Mouse (Mus musculus): Measurements from ENCODE around the gene Plek2.

Gene Plek2

DNA sequence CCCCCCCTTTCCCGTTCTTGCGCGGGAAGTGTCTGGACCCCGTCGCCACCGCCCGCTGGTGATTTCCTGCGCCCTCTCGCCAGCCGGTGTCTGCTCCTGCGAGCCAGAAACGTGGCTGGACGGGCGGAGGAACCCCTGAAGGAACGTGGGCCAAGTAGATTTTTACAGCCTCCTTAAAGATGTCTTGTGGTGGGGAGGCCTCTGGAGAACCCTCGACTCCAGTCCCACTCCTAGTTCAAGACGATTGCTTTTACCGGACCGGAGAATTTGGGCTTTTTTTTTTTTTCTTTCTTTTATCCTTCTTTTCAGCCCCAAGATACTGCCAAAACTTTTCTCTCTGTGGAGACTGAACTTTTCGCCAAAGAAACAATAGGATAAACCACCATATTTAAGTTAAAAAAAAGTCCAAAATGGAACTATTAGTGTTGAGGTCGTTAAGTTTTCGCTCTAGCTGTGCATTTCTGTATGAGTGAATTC lies 44.5 kb downstream of the Plek2 start:
- ChIA-PET POLR2A (interaction anchor here (0.5 to 2.5 kb wide), 32 partner anchors 9 to 1574 kb away, joined by 3 to 18 read pairs (median 4); partner anchors contain the start of genes Gphn (in 2 of the 4), Dcaf5 (in 1 of the 4), Pigh (in 1 of the 4) and Rad51b (in 1 of the 4)), CTCF (interaction anchor here in 3 of 4 experiments (0.7 to 1.5 kb wide), 8 partner anchors 9 to 184 kb away, joined by 3 to 7 read pairs (median 3); no protein-coding TSS in a partner anchor)

GRCm38 (mm10) chr12:78861496-78862253 lies 45.1 kb downstream of the Plek2 start, which contains the start of the genes Atp6v1d and Eif2s1:
Atp6v1d (minus strand) TSS chr12:78861638.
Eif2s1 (plus strand) TSS chr12:78861819.
- ChIA-PET POLR2A (interaction anchor here (0.5 to 2.5 kb wide), 36 partner anchors 10 to 1575 kb away, joined by 3 to 18 read pairs (median 4); partner anchors contain the start of genes Gphn (in 2 of the 4), Dcaf5 (in 1 of the 4), Pigh (in 1 of the 4) and Rad51b (in 1 of the 4)), CTCF (interaction anchor here in 3 of 4 experiments (0.7 to 1.5 kb wide), 7 partner anchors 10 to 185 kb away, joined by 3 to 7 read pairs (median 3); no protein-coding TSS in a partner anchor)

DNA sequence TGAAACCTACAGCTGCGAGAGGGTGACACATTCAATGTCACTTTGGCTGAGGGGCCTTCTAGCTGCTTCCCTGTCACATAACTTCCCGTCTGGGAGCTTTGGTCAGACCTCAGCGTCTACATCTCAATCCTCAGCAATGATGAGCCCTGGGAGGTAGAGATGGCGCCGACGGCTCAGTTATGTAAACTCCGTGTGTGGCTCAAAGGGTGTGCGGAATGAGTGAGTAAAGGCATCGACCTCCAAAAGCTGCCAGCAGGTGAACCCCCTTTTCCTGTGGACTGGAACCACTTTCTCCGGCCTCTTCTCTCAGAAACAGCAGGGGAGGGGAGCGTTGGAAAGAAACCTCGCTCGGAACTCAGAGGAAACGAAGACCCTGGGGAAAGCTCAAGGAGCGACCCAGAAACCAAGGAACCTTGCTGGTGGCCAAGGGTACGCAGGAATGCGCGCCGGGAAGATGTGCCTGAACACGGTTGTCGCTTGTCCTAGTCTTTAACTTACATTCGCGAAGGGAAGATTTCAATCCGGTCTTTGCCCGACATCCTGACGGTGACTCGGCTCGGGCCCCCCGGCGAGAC lies 45.8 kb downstream of the Plek2 start:
- ChIA-PET POLR2A (interaction anchor here in 3 of 4 experiments (0.6 to 2.5 kb wide), 26 partner anchors 8 to 635 kb away, joined by 3 to 18 read pairs (median 4); partner anchors contain the start of genes Gphn (in 2 of the 3) and Rad51b (in 1 of the 3)), CTCF (interaction anchor here in 2 of 4 experiments (1.1 to 1.5 kb wide), 4 partner anchors 10 to 162 kb away, joined by 3 to 7 read pairs (median 4); no protein-coding TSS in a partner anchor)

DNA sequence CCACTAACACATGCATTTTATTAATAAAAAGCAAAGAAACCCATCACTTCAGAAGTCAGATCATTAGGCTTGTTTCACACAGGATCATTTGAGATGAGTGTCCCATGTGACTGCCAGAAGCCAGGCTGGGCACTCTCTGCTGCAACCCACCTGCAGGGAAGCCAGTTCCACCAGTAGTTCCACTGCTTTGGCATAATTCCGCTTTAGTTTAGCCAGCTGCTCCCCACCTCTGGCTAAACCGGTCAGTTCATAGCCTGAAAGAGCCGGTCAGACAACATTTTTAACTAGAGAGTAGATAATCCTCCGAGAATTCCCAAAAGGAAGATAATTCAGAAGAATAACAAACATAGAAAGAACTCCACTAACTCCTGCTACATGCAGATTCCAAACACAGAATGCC lies 58.5 kb downstream of the Plek2 start:
- CTCF ChIA-PET = no interaction called here
- POLR2A ChIA-PET = interaction anchor here in 2 of 4 experiments (1.1 to 1.6 kb wide), 5 partner anchors 10 to 21 kb away, joined by 3 to 5 read pairs (median 3); partner anchors contain the start of genes Atp6v1d (in 1 of the 2) and Eif2s1 (in 1 of the 2)

DNA sequence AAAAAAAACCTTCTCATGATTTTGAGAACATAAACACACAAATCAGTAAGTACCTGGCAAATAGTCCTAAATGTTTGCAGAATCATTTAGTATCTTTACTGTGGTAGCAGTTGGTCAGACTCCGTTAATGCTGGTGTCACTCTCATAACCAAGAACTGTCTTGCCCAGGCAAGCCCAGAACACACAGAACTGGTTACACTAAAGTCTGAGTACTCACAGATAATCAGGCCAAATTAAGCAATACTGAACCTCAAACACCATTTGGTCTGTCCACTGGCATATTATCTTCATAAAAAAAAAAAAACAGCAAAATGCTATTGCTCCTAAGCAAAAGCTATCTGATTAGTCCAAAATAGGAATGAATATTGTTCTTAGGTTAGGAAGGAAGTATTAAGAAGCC lies 64.3 kb downstream of the Plek2 start:
- CTCF ChIA-PET = interaction anchor here in 1 of 4 experiments (0.6 to 1.7 kb wide), 2 partner anchors 20 to 201 kb away, joined by 3 to 5 read pairs; partner anchors contain the start of gene Eif2s1
- POLR2A ChIA-PET = interaction anchor here in 2 of 4 experiments (0.6 to 1.3 kb wide), 5 partner anchors 9 to 455 kb away, joined by 3 to 5 read pairs (median 3); partner anchors contain the start of gene Rad51b (in 1 of the 2)

- ChIA-PET CTCF (no interaction called here), POLR2A (interaction anchor here in 1 of 4 experiments (1.0 to 2.1 kb wide), 2 partner anchors 19 to 48 kb away, joined by 3 to 14 read pairs; no protein-coding TSS in a partner anchor)
These were observed 66.9 kb downstream of the Plek2 start for GRCm38 (mm10) chr12:78839906-78840305.
